Mouse (Mus musculus): ENCODE measurements around the gene Crim1.
"Not testable (repeated sequence)": the region's sequence is repeated elsewhere in the genome, so short reads cannot be mapped to it uniquely, and the experiment has no call there.

Gene Crim1

DNA sequence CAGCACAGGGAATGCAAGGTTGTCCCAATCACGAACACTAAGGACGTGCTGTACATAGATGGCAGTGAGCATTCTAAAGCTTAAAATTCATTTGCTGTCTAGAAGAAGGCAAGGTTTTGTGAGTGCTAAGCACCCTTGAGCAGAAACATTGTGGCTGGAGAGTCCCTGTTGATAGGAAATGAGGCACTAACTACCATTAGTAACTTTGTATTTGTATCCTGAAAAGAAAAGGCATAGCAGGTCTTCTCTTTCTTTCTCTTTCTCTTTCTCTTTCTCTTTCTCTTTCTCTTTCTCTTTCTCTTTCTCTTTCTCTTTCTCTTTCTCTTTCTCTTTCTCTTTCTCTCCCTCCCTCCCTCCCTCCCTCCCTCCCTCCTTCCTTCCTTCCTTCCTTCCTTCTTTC is 53.5 kb downstream of the Crim1 start:
- not testable (repeated sequence) for DNase-seq (ENCODE audit: low read depth)

DNA sequence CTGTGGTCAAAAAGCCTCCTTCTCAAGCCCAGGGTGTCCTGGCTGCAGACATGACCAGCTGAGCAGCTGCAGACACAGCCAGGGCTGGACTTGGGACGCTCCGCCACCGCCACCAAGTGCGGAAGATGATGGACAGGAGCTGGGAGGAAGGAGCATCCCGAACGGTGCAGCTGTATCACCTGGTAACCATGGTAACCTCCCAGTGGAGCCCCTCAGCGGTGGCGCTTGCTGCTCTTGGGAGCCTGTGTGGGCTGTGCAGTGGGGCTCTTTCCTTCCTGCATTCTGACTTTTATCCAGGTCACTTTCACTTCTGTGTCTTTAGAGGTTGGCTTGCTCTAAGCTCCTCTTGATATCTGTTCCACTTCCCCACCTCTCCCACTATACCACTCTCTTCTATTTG is 54.2 kb downstream of the Crim1 start:
- no peak for DNase-seq (ENCODE audit: low read depth)

DNA sequence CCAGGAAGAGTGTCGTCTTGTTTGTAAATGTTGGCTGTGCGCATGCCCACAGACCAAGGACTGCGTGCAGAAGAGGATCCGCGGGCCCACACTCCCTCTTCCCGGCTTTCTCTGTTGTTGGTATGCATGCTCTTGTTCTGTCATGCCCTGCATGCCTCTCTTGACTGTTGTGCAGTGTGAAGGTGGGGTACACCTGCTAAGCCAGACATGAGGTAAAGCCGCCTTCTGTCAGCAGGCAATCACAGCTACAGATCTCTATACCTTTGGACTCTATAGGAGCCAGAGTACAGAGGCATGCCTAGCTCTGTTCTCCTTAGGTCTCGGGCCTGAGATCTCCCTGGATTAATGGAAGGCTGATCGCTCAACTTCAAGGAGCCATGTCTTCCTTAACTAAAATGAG is 55.7 kb downstream of the Crim1 start:
- DNase-seq (ENCODE audit: low read depth) = no peak

DNA sequence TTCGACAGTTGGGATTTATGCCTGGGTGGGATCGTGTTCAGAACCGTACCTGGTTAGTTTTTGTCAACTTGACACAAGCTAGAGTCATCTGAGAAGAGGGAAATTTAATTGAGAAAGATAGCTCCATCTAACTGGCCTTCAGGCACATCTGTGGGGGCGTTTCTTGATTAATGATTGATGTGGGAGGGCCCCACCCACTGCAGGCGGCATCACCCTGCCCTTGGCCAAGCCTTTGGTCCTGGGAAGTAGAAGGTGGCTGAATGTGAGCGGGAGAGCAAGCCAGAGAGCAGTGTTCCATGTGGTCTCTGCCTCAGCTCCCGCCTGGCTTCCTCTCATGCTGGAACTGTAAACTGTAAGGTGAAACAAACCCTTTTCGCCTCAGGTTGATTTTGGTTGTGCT is 56.5 kb downstream of the Crim1 start:
- DNase-seq (ENCODE audit: low read depth) = no peak

DNA sequence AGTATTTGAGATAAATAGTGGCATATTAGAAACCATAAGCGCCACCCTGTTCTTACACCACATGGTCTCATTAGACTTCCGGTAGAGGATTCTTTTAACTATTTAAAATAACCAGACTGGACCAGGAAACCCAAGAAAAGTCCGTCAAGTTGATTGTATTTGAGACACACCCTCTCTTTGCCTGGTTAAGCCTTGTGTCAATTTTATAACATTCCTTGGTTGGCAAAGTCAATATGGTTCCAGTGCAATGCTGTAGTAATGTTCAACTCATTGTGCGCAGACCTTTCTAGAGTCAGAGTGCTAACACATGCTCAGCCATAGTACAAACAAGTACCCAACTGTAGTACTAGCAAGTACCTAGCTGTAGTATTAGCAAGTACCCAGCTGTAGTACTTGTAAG is 61.6 kb downstream of the Crim1 start:
- no peak for DNase-seq (ENCODE audit: low read depth)

DNA sequence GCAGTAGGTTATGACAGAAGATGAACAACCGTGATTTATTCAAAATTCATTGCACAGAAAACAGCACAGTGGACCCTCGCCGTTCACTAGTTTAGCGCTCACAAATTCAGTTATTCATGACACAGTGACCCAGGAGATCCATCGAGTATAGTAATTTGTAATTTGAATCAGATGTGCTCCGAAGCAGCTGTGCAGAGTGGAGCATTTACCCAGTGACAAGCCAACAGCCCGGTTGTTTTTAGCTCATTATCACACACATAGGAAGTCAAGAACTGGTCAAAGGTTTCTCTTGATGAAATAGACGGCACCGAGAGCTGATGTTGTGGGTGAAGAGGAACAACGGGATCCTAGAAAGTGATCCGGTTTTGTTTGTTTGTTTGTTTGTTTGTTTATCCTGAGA is 64.1 kb downstream of the Crim1 start:
- no peak for DNase-seq (ENCODE audit: low read depth)

DNA sequence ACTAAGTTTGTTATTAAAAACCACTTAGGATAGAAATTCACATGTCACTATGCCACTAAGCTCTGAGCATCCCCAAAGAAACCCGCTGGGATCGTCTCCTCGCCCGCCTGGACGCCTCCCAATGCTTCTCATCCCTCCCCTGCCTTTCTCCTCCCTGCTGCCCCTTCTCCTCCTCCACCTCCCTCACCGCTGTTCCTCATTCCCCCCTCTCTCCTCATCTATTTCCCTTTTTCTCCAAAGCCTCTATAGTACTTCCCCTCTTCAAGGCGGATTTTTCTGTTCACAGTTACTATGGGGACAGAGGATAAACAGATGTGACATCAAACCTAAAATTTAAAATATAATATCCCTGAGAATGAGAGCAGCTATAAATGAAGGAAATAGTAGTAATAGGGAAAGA is 65.1 kb downstream of the Crim1 start:
- no peak for DNase-seq (ENCODE audit: low read depth)

DNA sequence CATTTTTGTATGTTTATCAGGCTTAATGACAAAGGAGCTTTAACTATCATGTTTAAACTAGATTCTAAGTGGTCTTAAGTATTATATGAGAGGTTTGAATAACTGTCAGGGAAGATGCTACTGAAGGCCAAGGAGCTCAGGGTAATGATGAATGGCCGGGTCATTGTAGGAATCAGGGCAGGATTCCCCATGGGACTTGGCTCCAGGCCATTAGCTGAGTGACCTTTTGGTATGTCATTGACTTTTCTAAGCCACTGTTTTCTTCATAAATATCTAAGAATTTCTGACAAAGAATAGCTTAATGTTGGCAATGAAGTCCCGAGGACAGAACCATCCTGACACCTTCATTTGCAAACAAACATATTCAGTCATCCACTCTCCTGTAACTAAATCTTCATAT is 66.2 kb downstream of the Crim1 start:
- no peak for DNase-seq (ENCODE audit: low read depth)

DNA sequence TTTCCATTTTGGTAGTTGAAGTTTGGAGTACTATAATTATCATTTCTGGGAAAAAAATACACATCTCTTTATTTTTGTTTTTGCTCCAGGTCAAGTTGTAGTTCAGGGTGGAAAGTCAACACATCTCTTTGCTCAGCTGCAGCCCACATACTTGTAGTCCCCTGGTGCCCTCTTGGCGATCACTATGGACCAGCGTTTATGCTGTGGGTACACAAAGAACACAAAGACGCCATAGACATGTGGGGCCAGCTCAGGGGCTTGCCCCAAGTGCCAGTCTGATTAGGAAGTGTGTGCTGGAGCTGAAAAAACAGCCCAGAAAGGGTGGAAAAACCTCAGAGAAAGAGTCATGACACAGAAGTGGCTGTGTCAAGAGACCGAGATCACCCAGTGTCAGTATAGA is 68.5 kb downstream of the Crim1 start:
- DNase-seq (ENCODE audit: low read depth) = no peak

DNA sequence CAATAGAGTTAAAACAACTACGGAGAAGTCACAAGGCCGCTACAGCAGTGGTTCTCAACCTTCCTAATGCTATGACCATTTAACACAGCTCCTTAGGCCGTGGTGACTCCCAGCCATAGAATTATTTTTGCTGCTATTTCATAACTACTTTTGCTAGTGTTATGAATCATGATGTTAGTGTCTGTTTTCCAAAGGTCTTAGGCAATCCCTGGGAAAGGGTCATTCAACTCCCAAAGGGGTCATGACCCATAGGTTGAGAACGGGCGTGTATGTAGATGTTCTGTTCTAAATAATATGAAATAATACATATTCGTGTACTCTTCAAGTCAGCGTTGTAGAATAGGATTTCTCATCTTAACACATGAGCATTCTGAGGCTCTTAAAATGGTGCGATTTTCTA is 69.3 kb downstream of the Crim1 start:
- no peak for DNase-seq (ENCODE audit: low read depth)

DNA sequence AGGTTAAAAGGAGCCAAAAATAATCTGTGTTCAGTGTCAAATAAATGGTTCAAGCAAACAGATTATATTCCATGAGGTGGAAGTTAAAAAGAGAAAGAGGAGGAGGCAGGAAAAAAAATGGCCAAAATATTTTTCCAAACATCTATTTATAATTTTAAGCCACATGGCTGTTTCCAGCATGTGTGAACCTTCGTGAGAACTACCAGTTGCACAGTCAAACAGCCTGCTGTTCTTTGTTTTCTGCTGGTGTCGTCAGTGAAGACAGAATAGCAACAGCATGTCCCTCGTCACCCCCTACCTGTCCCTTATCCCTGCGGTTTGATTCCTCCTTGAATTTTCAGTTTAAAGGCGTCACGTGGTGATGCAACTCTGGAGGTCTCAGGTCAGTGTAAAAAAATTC is 70.0 kb downstream of the Crim1 start:
- DNase-seq (ENCODE audit: low read depth) = no peak

DNA sequence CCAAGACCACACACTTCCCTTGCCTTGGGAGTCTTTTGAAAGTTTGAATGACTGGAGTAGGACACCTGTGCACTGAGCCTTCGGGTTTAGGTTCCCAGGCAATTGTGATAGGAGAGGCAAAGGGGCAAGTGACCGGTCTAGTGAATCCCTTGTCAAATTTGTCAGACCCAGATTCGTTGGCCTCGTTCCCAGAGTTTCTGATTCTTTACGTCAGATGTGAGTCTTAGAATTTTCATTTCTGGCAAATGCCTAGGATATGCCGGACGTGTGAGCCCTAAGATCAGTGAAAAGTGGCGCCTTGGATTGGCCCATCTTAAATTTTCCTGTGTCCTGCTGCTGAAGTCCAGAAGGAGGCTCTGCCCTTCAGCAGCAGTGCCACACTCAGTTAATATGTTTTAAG is 71.7 kb downstream of the Crim1 start:
- DNase-seq (ENCODE audit: low read depth) = no peak

DNA sequence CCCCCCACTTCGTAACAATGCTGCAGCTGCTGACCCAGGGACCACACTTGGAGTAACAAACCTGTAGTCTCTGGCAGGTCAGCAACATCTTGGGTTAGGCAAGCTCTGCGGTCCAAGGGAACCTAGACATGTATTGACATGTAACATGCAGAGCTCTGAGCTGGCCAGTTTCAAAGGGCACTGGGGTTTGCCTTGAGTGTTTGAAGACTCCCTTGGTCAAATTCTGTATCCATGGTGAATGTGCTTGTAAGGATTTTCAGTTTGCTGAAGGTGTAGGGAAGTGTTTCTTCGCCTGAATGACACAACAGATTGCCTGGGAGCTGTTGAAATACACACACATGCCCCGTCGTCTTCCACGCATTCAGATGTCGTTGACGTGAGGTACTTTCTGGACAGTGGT is 72.1 kb downstream of the Crim1 start:
- no peak for DNase-seq (ENCODE audit: low read depth)

DNA sequence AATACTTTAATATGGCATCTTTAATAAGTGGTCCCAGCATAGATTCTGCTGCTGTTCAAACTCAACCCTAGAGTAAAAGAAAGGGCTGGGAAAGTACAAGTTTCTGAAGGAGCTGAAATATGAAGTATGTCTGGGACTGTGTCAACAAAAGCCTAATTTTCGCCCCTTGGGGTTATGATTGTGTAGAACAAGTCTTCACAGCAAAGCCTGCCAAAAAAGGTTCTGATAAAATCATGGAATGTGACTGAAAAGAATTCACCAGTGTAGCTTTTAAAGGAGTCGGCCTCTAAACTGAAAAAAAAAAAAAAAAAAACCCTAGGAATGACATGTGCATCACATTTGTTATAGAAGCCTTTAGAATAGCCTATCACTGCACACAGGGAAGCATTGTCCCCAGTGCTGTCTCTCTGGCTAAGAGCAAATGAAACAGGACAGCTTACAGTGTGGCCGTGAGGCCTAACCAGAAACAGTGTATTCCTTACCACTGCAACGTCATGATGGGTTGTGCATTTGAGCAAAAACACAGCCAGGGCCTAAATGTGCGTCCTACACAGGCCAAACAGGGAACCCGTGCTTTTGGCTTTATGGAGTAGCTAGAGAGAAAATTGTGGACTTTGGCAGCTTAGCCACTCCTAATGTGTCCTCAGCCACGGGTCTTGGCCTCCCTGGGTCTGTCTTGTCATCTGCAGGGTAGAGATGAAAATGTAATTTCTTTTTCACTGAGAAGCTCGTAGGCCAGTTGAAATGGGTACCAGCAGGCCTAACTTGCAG is 72.8 kb downstream of the Crim1 start:
- DNase-seq (ENCODE audit: low read depth) = no peak

DNA sequence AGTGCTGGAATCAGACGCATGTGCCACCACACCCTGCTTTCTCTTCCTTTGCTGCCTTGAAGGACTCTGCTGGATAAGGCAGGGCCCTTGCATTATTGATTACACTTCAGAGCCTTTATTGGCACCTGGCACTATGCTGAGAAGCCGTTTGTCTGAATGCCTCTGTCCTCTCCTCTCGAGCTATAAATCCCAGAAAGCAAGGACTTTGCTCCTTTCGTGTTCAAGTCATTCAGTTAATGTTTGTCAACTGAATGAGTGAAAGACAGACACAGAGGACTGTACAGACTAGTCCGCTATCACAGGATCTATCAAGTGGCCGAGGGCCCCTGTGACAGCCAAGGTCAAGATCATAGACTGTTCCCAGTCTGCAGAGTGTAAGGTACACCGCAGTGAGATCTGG is 73.8 kb downstream of the Crim1 start:
- DNase-seq (ENCODE audit: low read depth) = no peak

DNA sequence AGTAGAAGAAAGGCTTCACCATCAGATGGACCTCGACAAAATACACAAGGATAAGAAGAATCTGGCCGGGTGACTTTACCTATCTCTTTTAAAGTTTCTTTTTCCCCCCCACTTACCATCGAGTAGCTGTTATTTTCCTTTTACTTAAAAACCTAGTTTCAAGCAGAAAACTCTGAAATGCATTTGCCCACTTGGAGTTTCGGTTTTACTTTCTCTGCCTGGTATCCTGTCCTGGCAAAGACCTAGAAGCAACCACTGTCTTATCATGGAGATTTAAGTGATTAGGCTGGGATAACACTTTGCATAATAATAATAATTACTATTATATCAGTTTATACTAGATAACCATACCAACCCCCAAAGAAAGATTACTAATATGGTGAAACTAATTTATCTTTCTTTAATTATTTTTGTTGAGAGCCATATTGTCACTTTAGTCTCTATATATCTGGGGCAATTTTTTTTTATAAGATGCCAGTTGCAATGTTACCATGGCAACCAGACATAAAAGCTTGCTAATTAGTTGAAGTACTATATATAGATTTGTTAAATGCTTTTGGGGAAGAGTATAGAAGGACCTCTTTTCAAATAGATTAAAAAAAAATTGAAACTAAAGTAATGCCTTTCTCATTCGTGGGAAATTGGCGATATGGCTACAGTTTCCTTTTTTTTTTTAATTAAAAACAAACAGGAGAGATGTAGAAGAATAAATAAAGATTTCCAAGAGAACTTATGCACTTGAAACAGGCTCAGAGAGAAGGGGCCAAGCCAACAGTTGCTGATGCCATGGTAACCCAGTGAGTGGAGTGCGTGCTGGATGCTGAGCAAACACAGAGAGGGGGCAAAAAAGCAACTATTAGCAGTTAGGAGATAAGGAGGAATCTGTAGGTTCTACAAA is 74.8 kb downstream of the Crim1 start:
- DNase-seq (ENCODE audit: low read depth) = no peak

DNA sequence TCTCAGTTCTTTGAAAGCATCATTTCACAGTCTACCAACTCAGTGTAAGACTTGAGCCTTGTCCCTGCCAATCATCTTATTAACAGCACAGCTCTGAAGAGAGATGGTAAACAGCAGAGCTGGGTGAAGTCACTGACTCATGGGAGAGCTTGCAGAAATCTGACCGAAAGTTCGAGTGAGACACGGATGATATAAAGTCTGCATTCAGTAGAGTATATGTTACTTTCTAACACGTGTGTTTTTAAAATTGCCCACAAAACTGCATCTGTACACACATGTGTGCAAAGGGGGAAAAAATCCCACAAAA is 75.4 kb downstream of the Crim1 start:
- DNase-seq (ENCODE audit: low read depth) = no peak

DNA sequence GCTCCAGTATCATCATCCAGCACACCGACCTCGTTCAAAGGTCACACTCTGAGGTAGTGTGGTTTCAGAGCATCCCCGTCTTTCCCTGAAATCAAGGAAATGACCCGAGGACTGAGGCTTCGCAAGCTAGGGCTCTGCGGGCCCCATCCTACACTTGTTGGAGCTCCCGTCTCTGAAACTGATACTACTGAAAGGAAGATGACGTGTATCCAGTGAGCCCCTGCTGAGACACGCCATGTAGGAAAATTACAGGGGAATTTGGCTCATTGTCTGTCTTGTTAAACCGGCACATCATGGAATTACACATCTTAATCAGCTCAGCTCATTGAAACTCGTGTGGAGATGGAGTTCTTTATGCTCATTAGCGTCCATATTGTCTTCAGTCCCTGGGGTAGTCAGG is 79.1 kb downstream of the Crim1 start:
- no peak for DNase-seq (ENCODE audit: low read depth)

DNA sequence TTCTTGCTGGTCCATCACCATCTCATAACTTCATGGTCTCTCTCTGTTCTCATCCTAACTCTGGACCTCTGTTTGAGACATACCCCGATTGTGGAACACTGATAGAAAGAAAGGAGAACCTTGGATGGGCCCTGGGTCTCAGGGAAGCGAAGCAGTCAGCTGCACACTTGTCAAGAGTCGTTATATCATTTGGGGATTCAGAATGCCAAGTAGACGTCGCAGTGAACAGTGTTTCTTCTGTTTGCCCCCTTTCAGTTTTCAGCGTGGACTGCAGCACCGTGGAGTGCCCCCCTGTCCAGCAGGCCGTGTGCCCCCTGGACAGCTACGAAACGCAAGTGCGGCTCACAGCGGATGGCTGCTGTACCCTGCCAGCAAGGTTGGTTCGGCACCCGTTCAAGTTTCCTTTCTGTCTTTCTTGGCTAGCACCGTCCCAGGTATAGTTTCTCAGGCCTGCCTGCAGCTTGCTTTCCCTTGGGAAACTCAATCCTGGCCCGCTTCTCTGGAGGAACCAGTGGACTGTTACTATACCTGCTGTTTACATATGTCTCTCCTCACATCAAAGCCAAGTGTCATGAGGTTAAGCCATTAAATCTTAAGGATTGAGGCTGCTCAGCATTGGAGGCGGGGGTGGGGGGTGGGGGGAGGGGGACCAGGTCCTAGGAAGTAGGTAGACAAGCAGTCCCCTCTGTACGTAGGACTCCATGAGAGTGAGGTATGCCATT is 81.1 kb downstream of the Crim1 start:
- DNase-seq (ENCODE audit: low read depth) = no peak

DNA sequence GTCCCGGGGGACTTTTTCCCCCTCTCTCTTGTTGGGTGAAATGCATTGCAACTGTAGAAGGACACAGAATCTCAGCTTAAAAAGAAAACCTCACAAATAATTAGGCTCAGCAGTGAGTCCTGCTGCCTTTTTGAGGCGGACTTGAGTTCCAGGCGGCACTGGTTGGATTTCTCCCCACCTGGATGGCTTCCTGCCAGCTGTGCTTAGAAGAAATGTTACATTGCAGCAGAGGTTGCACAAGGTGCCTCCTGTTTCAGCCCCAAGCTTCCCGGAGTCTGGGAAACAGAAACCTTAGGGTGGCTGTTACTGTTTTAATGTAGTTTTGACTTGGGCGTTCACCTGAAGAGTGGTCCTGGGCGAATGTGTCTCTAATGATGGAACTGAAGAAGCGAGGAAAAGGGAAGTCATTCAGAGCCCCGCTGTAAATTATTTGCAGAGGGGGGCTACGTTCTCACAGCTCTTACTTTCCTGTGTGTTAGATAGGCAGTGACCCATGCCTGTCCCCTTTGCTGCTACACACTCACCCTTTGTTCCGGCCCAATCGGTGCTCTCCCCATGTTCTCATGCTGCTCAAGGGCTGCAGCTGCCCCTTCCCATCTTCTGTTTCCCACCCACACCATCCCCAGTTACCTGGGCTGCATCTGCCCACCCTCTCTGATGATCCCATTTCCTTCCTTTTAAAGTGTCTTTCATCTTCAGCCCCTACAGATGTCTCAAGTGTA is 83.4 kb downstream of the Crim1 start:
- no peak for DNase-seq (ENCODE audit: low read depth)

DNA sequence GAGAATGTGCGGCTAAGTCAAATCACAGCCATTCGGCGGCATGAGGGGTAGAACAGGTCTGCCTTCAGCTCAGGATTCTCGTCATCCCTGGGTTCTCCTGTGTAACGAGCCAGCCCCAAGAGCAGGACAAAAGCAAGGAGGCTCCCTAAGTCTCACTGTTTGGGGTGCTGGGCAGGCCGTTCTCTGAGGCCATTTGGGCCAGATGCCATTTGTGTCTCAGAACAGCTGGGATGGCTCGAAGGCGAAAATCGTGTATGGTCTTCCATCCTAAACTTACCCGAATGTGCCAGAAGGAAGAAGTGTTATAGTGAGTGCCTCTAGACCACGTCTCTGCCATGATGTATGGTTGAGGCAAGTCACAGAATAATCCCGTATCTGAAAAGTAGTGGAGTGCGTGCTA is 86.0 kb downstream of the Crim1 start:
- no peak for DNase-seq (ENCODE audit: low read depth)

DNA sequence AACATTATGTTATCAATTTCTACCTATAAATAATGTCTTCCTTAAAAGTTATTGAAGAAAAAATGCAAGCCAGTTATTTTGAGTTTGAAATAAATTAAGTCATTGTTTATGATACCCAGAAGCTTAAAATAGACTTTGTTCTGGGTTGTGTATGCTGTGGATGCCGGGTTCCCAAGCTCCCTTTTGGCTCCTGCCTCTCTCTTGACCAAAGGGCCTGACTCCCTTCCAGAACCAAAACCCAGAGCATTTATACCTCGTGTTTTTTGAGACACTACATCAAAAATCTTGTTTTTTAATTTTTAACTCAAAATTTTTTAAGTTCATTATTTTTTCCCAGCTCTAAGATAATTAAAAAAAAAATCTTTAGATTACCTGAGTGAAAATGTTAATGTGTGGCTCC is 87.3 kb downstream of the Crim1 start:
- no peak for DNase-seq (ENCODE audit: low read depth)
